Mouse (Mus musculus): Measurements from ENCODE around the gene Rassf4. TPM values are rescaled to one million over a fixed set of nuclear protein-coding genes. Genes with fewer than 3 reads are reported as not detected.

The Rassf4 gene
- polyA plus RNA-seq, 1 experiment from 2014 or later: 8.0 TPM

DNA sequence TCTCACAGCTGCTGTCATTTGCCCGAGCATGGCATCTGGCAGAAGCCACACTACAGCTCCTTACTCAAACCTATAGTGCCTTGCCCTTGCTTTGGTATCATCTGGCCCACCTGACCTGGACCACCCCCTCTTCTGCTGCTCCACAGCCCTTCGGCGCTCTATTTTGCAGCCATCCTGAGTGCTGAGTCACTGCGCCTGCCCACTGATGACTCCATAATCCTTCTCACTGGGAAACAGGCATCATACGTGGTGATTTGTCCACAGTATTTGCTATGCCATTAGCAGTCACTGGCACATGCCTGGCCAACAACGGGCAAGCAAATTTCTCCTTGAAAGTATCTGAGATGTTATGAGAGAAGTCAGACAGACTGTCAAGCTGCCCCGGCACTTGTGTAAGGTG is 23.9 kb downstream of the Rassf4 start:
- H3K27me3 ChIP-seq (ENCODE audit: control insufficient read depth, insufficient read depth, low read length): no peaks in the 10 kb centered on the region
- peaks cover 24 to 31% of the 10 kb centered on the region in 2 experiments for H3K4me1 ChIP-seq (ENCODE audit: control insufficient read depth in 2 of 2, insufficient read depth in 2 of 2, low read length in 2 of 2)
- 67% methylated on average over 7 of the region's 7 CpGs for WGBS
- no peak overlapping the region for H3K4me3 ChIP-seq (ENCODE audit: control insufficient read depth in 1 of 2, insufficient read depth in 1 of 2, low read depth in 1 of 2, low read length in 2 of 2)
- H3K36me3 ChIP-seq (ENCODE audit: control insufficient read depth, insufficient read depth, low read length): peaks cover 11% of the 10 kb centered on the region
- no peak overlapping the region for H3K4me2 ChIP-seq (ENCODE audit: low read length)
- H3K27ac ChIP-seq (replicated peaks in 1 of 2; ENCODE audit: control insufficient read depth in 1 of 2, insufficient read depth in 1 of 2, low read depth in 2 of 2, low read length in 2 of 2): peak overlapping the region; percentile 75 to 82
- no peak for ATAC-seq (ENCODE audit: insufficient number of reproducible peaks, insufficient read depth, low FRiP score, low read depth)
- no peaks in the 10 kb centered on the region for H3K9me3 ChIP-seq (ENCODE audit: control insufficient read depth, low read length)
- 0 out of 2 replicates have a peak overlapping the region, but pooled peaks have one; percentile 66 for H3K9ac ChIP-seq (ENCODE audit: low read length)

DNA sequence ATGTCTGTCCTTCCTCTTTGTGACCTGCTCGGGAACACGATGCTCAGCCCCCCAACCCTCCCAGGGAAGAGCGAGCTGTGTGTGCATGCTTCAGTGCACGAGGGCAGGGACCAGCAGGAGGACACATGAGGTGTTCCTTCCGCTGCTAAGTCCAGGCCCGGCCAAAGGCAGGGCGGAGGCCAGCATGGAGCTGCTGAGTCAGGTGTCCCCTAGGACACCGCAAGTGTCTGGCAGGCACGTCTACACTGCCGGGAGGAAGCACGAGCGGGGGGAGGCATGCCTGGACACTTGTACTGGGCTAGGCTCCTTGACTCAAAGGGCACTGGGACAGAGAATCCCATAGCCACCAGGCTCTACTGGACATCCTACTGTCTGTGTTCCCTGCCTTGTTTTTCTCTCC is 26.0 kb downstream of the Rassf4 start:
- no peak for ATAC-seq (ENCODE audit: insufficient number of reproducible peaks, insufficient read depth, low FRiP score, low read depth)
- Histone ChIP-seq H3K27ac (replicated peaks in 1 of 2; ENCODE audit: control insufficient read depth in 1 of 2, insufficient read depth in 1 of 2, low read depth in 2 of 2, low read length in 2 of 2) (peak overlapping the region in 1 of 2 experiments; percentile 19; a peak in 1 of 4 replicates), H3K4me2 (ENCODE audit: low read length) (no peak overlapping the region), H3K9me3 (ENCODE audit: control insufficient read depth, low read length) (no peaks in the 10 kb centered on the region), H3K36me3 (ENCODE audit: control insufficient read depth, insufficient read depth, low read length) (peaks cover 10% of the 10 kb centered on the region), H3K4me1 (ENCODE audit: control insufficient read depth in 2 of 2, insufficient read depth in 2 of 2, low read length in 2 of 2) (peaks cover 28 to 42% of the 10 kb centered on the region in 2 experiments), H3K27me3 (ENCODE audit: control insufficient read depth, insufficient read depth, low read length) (no peaks in the 10 kb centered on the region), H3K4me3 (ENCODE audit: control insufficient read depth in 1 of 2, insufficient read depth in 1 of 2, low read depth in 1 of 2, low read length in 2 of 2) (no peak overlapping the region), H3K9ac (ENCODE audit: low read length) (no peak overlapping the region)
- WGBS: 68% methylated on average over 12 of the region's 12 CpGs

DNA sequence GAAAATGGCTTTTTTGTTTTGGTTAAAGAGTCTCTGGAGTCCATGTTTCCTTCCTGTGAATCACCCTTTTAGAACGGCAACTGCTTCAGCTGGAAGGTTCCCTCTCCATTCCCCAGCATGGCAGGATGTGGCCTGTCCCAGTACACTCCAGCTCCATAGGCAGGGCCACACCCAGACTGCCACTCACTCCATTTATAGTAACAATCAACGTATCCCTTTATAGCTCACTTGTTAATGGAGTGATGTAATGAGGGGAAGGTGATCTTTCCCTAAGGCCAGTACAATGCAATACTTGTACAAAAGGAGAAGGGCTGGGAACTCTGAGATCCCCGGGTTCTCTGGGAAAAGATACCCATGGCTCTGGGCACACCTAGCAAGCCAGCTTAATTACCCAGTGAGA is 29.4 kb downstream of the Rassf4 start:
- no peaks in the 10 kb centered on the region for H3K36me3 ChIP-seq (ENCODE audit: control insufficient read depth, insufficient read depth, low read length)
- peak; percentile 86 for ATAC-seq (ENCODE audit: insufficient number of reproducible peaks, insufficient read depth, low FRiP score, low read depth)
- no peak overlapping the region for H3K4me2 ChIP-seq (ENCODE audit: low read length)
- H3K9me3 ChIP-seq (ENCODE audit: control insufficient read depth, low read length): no peaks in the 10 kb centered on the region
- H3K4me1 ChIP-seq (ENCODE audit: control insufficient read depth in 2 of 2, insufficient read depth in 2 of 2, low read length in 2 of 2): peaks cover 12 to 32% of the 10 kb centered on the region in 2 experiments
- no peaks in the 10 kb centered on the region for H3K27me3 ChIP-seq (ENCODE audit: control insufficient read depth, insufficient read depth, low read length)
- H3K9ac ChIP-seq (ENCODE audit: low read length): no peak overlapping the region
- WGBS: 12% methylated on average over 3 of the region's 3 CpGs
- no peak overlapping the region for H3K4me3 ChIP-seq (ENCODE audit: control insufficient read depth in 1 of 2, insufficient read depth in 1 of 2, low read depth in 1 of 2, low read length in 2 of 2)
- H3K27ac ChIP-seq (replicated peaks in 1 of 2; ENCODE audit: control insufficient read depth in 1 of 2, insufficient read depth in 1 of 2, low read depth in 2 of 2, low read length in 2 of 2): peak overlapping the region; percentile 91 to 92

GRCm38 (mm10) chr6:116643881-116644280 is 29.9 kb downstream of the Rassf4 start:
- WGBS: 43% methylated on average over 4 of the region's 4 CpGs
- ATAC-seq (ENCODE audit: insufficient number of reproducible peaks, insufficient read depth, low FRiP score, low read depth): no peak
- no peak overlapping the region for H3K9ac ChIP-seq (ENCODE audit: low read length)
- peak overlapping the region; percentile 43 to 91 for H3K27ac ChIP-seq (replicated peaks in 1 of 2; ENCODE audit: control insufficient read depth in 1 of 2, insufficient read depth in 1 of 2, low read depth in 2 of 2, low read length in 2 of 2)
- no peaks in the 10 kb centered on the region for H3K36me3 ChIP-seq (ENCODE audit: control insufficient read depth, insufficient read depth, low read length)
- peaks cover 15 to 34% of the 10 kb centered on the region in 2 experiments for H3K4me1 ChIP-seq (ENCODE audit: control insufficient read depth in 2 of 2, insufficient read depth in 2 of 2, low read length in 2 of 2)
- no peaks in the 10 kb centered on the region for H3K27me3 ChIP-seq (ENCODE audit: control insufficient read depth, insufficient read depth, low read length)
- no peaks in the 10 kb centered on the region for H3K9me3 ChIP-seq (ENCODE audit: control insufficient read depth, low read length)
- H3K4me2 ChIP-seq (ENCODE audit: low read length): no peak overlapping the region
- H3K4me3 ChIP-seq (ENCODE audit: control insufficient read depth in 1 of 2, insufficient read depth in 1 of 2, low read depth in 1 of 2, low read length in 2 of 2): no peak overlapping the region

GRCm38 (mm10) chr6:116642942-116643341 is 30.8 kb downstream of the Rassf4 start:
- H3K4me3 ChIP-seq (ENCODE audit: control insufficient read depth in 1 of 2, insufficient read depth in 1 of 2, low read depth in 1 of 2, low read length in 2 of 2): no peak overlapping the region
- no peaks in the 10 kb centered on the region for H3K9me3 ChIP-seq (ENCODE audit: control insufficient read depth, low read length)
- peak overlapping the region in 1 of 2 experiments; percentile 91; a peak in 1 of 4 replicates for H3K27ac ChIP-seq (replicated peaks in 1 of 2; ENCODE audit: control insufficient read depth in 1 of 2, insufficient read depth in 1 of 2, low read depth in 2 of 2, low read length in 2 of 2)
- no peaks in the 10 kb centered on the region for H3K36me3 ChIP-seq (ENCODE audit: control insufficient read depth, insufficient read depth, low read length)
- ATAC-seq (ENCODE audit: insufficient number of reproducible peaks, insufficient read depth, low FRiP score, low read depth): no peak
- H3K27me3 ChIP-seq (ENCODE audit: control insufficient read depth, insufficient read depth, low read length): no peaks in the 10 kb centered on the region
- H3K4me1 ChIP-seq (ENCODE audit: control insufficient read depth in 2 of 2, insufficient read depth in 2 of 2, low read length in 2 of 2): peaks cover 17 to 36% of the 10 kb centered on the region in 2 experiments
- H3K4me2 ChIP-seq (ENCODE audit: low read length): no peak overlapping the region
- WGBS: 73% methylated on average over 11 of the region's 11 CpGs
- no peak overlapping the region for H3K9ac ChIP-seq (ENCODE audit: low read length)

- 0 out of 4 replicates have a peak overlapping the region, but pooled peaks of 1 of the 2 experiments have one; percentile 21 for H3K27ac ChIP-seq (replicated peaks in 1 of 2; ENCODE audit: control insufficient read depth in 1 of 2, insufficient read depth in 1 of 2, low read depth in 2 of 2, low read length in 2 of 2)
- ATAC-seq (ENCODE audit: insufficient number of reproducible peaks, insufficient read depth, low FRiP score, low read depth): no peak
- H3K9ac ChIP-seq (ENCODE audit: low read length): no peak overlapping the region
- no peaks in the 10 kb centered on the region for H3K9me3 ChIP-seq (ENCODE audit: control insufficient read depth, low read length)
- H3K4me3 ChIP-seq (ENCODE audit: control insufficient read depth in 1 of 2, insufficient read depth in 1 of 2, low read depth in 1 of 2, low read length in 2 of 2): no peak overlapping the region
- peaks cover 29 to 55% of the 10 kb centered on the region in 2 experiments for H3K4me1 ChIP-seq (ENCODE audit: control insufficient read depth in 2 of 2, insufficient read depth in 2 of 2, low read length in 2 of 2)
- H3K4me2 ChIP-seq (ENCODE audit: low read length): no peak overlapping the region
- H3K27me3 ChIP-seq (ENCODE audit: control insufficient read depth, insufficient read depth, low read length): no peaks in the 10 kb centered on the region
- 38% methylated on average over 2 of the region's 2 CpGs for WGBS
- no peaks in the 10 kb centered on the region for H3K36me3 ChIP-seq (ENCODE audit: control insufficient read depth, insufficient read depth, low read length)
Observed at GRCm38 (mm10) chr6:116639663-116640062, 34.1 kb downstream of the Rassf4 start.

- no peak for ATAC-seq (ENCODE audit: insufficient number of reproducible peaks, insufficient read depth, low FRiP score, low read depth)
- Histone ChIP-seq H3K4me3 (ENCODE audit: control insufficient read depth in 1 of 2, insufficient read depth in 1 of 2, low read depth in 1 of 2, low read length in 2 of 2) (no peak overlapping the region), H3K9me3 (ENCODE audit: control insufficient read depth, low read length) (no peaks in the 10 kb centered on the region), H3K27ac (replicated peaks in 1 of 2; ENCODE audit: control insufficient read depth in 1 of 2, insufficient read depth in 1 of 2, low read depth in 2 of 2, low read length in 2 of 2) (no peak overlapping the region), H3K36me3 (ENCODE audit: control insufficient read depth, insufficient read depth, low read length) (no peaks in the 10 kb centered on the region), H3K4me1 (ENCODE audit: control insufficient read depth in 2 of 2, insufficient read depth in 2 of 2, low read length in 2 of 2) (peaks cover 27 to 59% of the 10 kb centered on the region in 2 experiments), H3K4me2 (ENCODE audit: low read length) (no peak overlapping the region), H3K9ac (ENCODE audit: low read length) (no peak overlapping the region), H3K27me3 (ENCODE audit: control insufficient read depth, insufficient read depth, low read length) (no peaks in the 10 kb centered on the region)
- 72% methylated on average over 2 of the region's 2 CpGs for WGBS
Observed at GRCm38 (mm10) chr6:116638871-116639270, 34.9 kb downstream of the Rassf4 start.

GRCm38 (mm10) chr6:116637496-116637895 is 36.3 kb downstream of the Rassf4 start:
- WGBS: 60% methylated on average over 5 of the region's 5 CpGs
- Histone ChIP-seq H3K27me3 (ENCODE audit: control insufficient read depth, insufficient read depth, low read length) (no peaks in the 10 kb centered on the region), H3K36me3 (ENCODE audit: control insufficient read depth, insufficient read depth, low read length) (no peaks in the 10 kb centered on the region)

More at GRCm38 (mm10) chr6:116637496-116637895, 36.3 kb downstream of the Rassf4 start:
- H3K4me3 ChIP-seq (ENCODE audit: control insufficient read depth in 1 of 2, insufficient read depth in 1 of 2, low read depth in 1 of 2, low read length in 2 of 2): no peak overlapping the region
- ATAC-seq (ENCODE audit: insufficient number of reproducible peaks, insufficient read depth, low FRiP score, low read depth): no peak
- no peak overlapping the region for H3K9ac ChIP-seq (ENCODE audit: low read length)
- H3K27ac ChIP-seq (replicated peaks in 1 of 2; ENCODE audit: control insufficient read depth in 1 of 2, insufficient read depth in 1 of 2, low read depth in 2 of 2, low read length in 2 of 2): no peak overlapping the region
- H3K4me1 ChIP-seq (ENCODE audit: control insufficient read depth in 2 of 2, insufficient read depth in 2 of 2, low read length in 2 of 2): peaks cover 27 to 50% of the 10 kb centered on the region in 2 experiments
- no peak overlapping the region for H3K4me2 ChIP-seq (ENCODE audit: low read length)
- no peaks in the 10 kb centered on the region for H3K9me3 ChIP-seq (ENCODE audit: control insufficient read depth, low read length)
